Mouse (Mus musculus): ENCODE measurements around the gene Tspan11. TPM values are rescaled to one million over a fixed set of nuclear protein-coding genes. Genes with fewer than 3 reads are reported as not detected.

The Tspan11 gene
- polyA plus RNA-seq, 1 experiment from 2014 or later = 7.6 TPM

- peak overlapping the region; percentile 43 for H3K4me2 ChIP-seq
- ATAC-seq (replicated peaks; ENCODE audit: low FRiP score) = no peak
- H3K27ac ChIP-seq = no peak overlapping the region
- no peaks in the 10 kb centered on the region for H3K36me3 ChIP-seq
- H3K9ac ChIP-seq = no peak overlapping the region
- H3K4me1 ChIP-seq = peaks cover 55% of the 10 kb centered on the region
- whole genome bisulfite sequencing = 17% methylated on average over 20 of the region's 20 CpGs
- H3K9me3 ChIP-seq (replicated peaks) = no peaks in the 10 kb centered on the region
- H3K27me3 ChIP-seq = no peaks in the 10 kb centered on the region
- no peak overlapping the region for H3K4me3 ChIP-seq (replicated peaks)
Measured at GRCm38 (mm10) chr6:127978941-127979340, 91.6 kb downstream of the Tspan11 start.

- Histone ChIP-seq H3K27ac (no peak overlapping the region), H3K4me1 (peaks cover 46% of the 10 kb centered on the region), H3K4me3 (replicated peaks) (no peak overlapping the region), H3K36me3 (peaks cover 5% of the 10 kb centered on the region; the same call in 1 of the 2 replicates), H3K9me3 (replicated peaks) (no peaks in the 10 kb centered on the region), H3K4me2 (no peak overlapping the region), H3K9ac (no peak overlapping the region), H3K27me3 (no peaks in the 10 kb centered on the region)
- 94% methylated on average over 5 of the region's 5 CpGs for WGBS
- no peak for ATAC-seq (replicated peaks; ENCODE audit: low FRiP score)
Measured at GRCm38 (mm10) chr6:127979831-127980230, 92.4 kb downstream of the Tspan11 start.

GRCm38 (mm10) chr6:127980381-127981045, 93.1 kb downstream of the Tspan11 start:
- no peak overlapping the region for H3K4me3 ChIP-seq (replicated peaks)
- no peaks in the 10 kb centered on the region for H3K9me3 ChIP-seq (replicated peaks)
- WGBS = 55% methylated on average over 11 of the region's 11 CpGs
- no peaks in the 10 kb centered on the region for H3K27me3 ChIP-seq
- peaks cover 40% of the 10 kb centered on the region for H3K4me1 ChIP-seq
- H3K9ac ChIP-seq = no peak overlapping the region
- ATAC-seq (replicated peaks; ENCODE audit: low FRiP score) = no peak
- peaks cover 5% of the 10 kb centered on the region; the same call in 1 of the 2 replicates for H3K36me3 ChIP-seq
- H3K4me2 ChIP-seq = no peak overlapping the region
- no peak overlapping the region for H3K27ac ChIP-seq

GRCm38 (mm10) chr6:127981176-127981575, 93.8 kb downstream of the Tspan11 start:
- WGBS = 57% methylated on average over 8 of the region's 8 CpGs
- H3K9ac ChIP-seq = no peak overlapping the region
- H3K27me3 ChIP-seq = no peaks in the 10 kb centered on the region
- H3K27ac ChIP-seq = no peak overlapping the region
- ATAC-seq (replicated peaks; ENCODE audit: low FRiP score) = no peak
- H3K9me3 ChIP-seq (replicated peaks) = no peaks in the 10 kb centered on the region
- no peak overlapping the region for H3K4me2 ChIP-seq
- no peak overlapping the region for H3K4me3 ChIP-seq (replicated peaks)
- peaks cover 5% of the 10 kb centered on the region; the same call in 1 of the 2 replicates for H3K36me3 ChIP-seq
- peaks cover 43% of the 10 kb centered on the region for H3K4me1 ChIP-seq

- Histone ChIP-seq H3K4me3 (replicated peaks) (no peak overlapping the region), H3K27ac (no peak overlapping the region), H3K4me2 (no peak overlapping the region), H3K4me1 (peaks cover 31% of the 10 kb centered on the region), H3K36me3 (peaks cover 5% of the 10 kb centered on the region; the same call in 1 of the 2 replicates), H3K27me3 (no peaks in the 10 kb centered on the region), H3K9me3 (replicated peaks) (no peaks in the 10 kb centered on the region), H3K9ac (no peak overlapping the region)
- 54% methylated on average over 9 of the region's 9 CpGs for WGBS
- no peak for ATAC-seq (replicated peaks; ENCODE audit: low FRiP score)
Measured at GRCm38 (mm10) chr6:127986357-127986756, 99.0 kb downstream of the Tspan11 start.

GRCm38 (mm10) chr6:127987374-127987773, 100.0 kb downstream of the Tspan11 start:
- WGBS = 93% methylated on average over 14 of the region's 14 CpGs
- H3K9me3 ChIP-seq (replicated peaks) = no peaks in the 10 kb centered on the region
- H3K4me1 ChIP-seq = peaks cover 35% of the 10 kb centered on the region
- no peak overlapping the region for H3K4me3 ChIP-seq (replicated peaks)
- no peak overlapping the region for H3K4me2 ChIP-seq
- H3K27me3 ChIP-seq = no peaks in the 10 kb centered on the region
- no peak overlapping the region for H3K9ac ChIP-seq
- ATAC-seq (replicated peaks; ENCODE audit: low FRiP score) = no peak
- no peak overlapping the region for H3K27ac ChIP-seq
- peaks cover 8% of the 10 kb centered on the region for H3K36me3 ChIP-seq

- no peak for ATAC-seq (replicated peaks; ENCODE audit: low FRiP score)
- 0 out of 2 replicates have a peak overlapping the region, but pooled peaks have one; percentile 10 for H3K27ac ChIP-seq
- H3K4me3 ChIP-seq (replicated peaks) = no peak overlapping the region
Measured at GRCm38 (mm10) chr6:127988944-127989494, 101.6 kb downstream of the Tspan11 start.

GRCm38 (mm10) chr6:127989624-127990212, 102.3 kb downstream of the Tspan11 start:
- ATAC-seq (replicated peaks; ENCODE audit: low FRiP score) = peak; percentile 15; the same call in 1 of the 2 replicates
- H3K9ac ChIP-seq = no peak overlapping the region
- H3K36me3 ChIP-seq = peaks cover 7% of the 10 kb centered on the region
- no peak overlapping the region for H3K4me2 ChIP-seq
- H3K4me3 ChIP-seq (replicated peaks) = no peak overlapping the region
- no peaks in the 10 kb centered on the region for H3K27me3 ChIP-seq
- H3K27ac ChIP-seq = 0 out of 2 replicates have a peak overlapping the region, but pooled peaks have one; percentile 13
- peaks cover 32% of the 10 kb centered on the region for H3K4me1 ChIP-seq
- no peaks in the 10 kb centered on the region for H3K9me3 ChIP-seq (replicated peaks)
- 64% methylated on average over 11 of the region's 11 CpGs for WGBS

More at GRCm38 (mm10) chr6:127988944-127989494, 101.6 kb downstream of the Tspan11 start:
- peaks cover 32% of the 10 kb centered on the region for H3K4me1 ChIP-seq
- H3K9ac ChIP-seq = no peak overlapping the region
- peaks cover 11% of the 10 kb centered on the region for H3K36me3 ChIP-seq
- H3K27me3 ChIP-seq = no peaks in the 10 kb centered on the region
- 88% methylated on average over 12 of the region's 12 CpGs for WGBS
- H3K9me3 ChIP-seq (replicated peaks) = no peaks in the 10 kb centered on the region
- no peak overlapping the region for H3K4me2 ChIP-seq

- ATAC-seq (replicated peaks; ENCODE audit: low FRiP score) = no peak
Measured at GRCm38 (mm10) chr6:127991509-127992176, 104.3 kb downstream of the Tspan11 start.

GRCm38 (mm10) chr6:127992993-127993392, 105.6 kb downstream of the Tspan11 start:
- 96% methylated on average over 8 of the region's 8 CpGs for WGBS
- Histone ChIP-seq H3K27me3 (no peaks in the 10 kb centered on the region), H3K4me3 (replicated peaks) (no peak overlapping the region), H3K4me1 (peaks cover 28% of the 10 kb centered on the region), H3K36me3 (peaks cover 11% of the 10 kb centered on the region; the same call in 1 of the 2 replicates), H3K27ac (no peak overlapping the region), H3K9ac (no peak overlapping the region), H3K9me3 (replicated peaks) (no peaks in the 10 kb centered on the region), H3K4me2 (no peak overlapping the region)
- no peak for ATAC-seq (replicated peaks; ENCODE audit: low FRiP score)

More at GRCm38 (mm10) chr6:127991509-127992176, 104.3 kb downstream of the Tspan11 start:
- peaks cover 28% of the 10 kb centered on the region for H3K4me1 ChIP-seq
- no peak overlapping the region for H3K4me2 ChIP-seq
- no peak overlapping the region for H3K4me3 ChIP-seq (replicated peaks)
- WGBS = 69% methylated on average over 11 of the region's 11 CpGs
- H3K9me3 ChIP-seq (replicated peaks) = no peaks in the 10 kb centered on the region
- no peaks in the 10 kb centered on the region for H3K27me3 ChIP-seq
- H3K9ac ChIP-seq = no peak overlapping the region
- peaks cover 6% of the 10 kb centered on the region; the same call in 1 of the 2 replicates for H3K36me3 ChIP-seq
- no peak overlapping the region for H3K27ac ChIP-seq

- no peak for ATAC-seq (replicated peaks; ENCODE audit: low FRiP score)
- Histone ChIP-seq H3K9me3 (replicated peaks) (no peaks in the 10 kb centered on the region), H3K4me3 (replicated peaks) (no peak overlapping the region), H3K4me2 (no peak overlapping the region), H3K4me1 (peaks cover 2% of the 10 kb centered on the region), H3K9ac (no peak overlapping the region), H3K27me3 (no peaks in the 10 kb centered on the region), H3K27ac (no peak overlapping the region), H3K36me3 (peaks cover 11% of the 10 kb centered on the region; the same call in 1 of the 2 replicates)
- WGBS = 85% methylated on average over 5 of the region's 5 CpGs
Measured at GRCm38 (mm10) chr6:127996928-127997327, 109.5 kb downstream of the Tspan11 start.

GRCm38 (mm10) chr6:127999118-127999517, 111.7 kb downstream of the Tspan11 start:
- no peaks in the 10 kb centered on the region for H3K27me3 ChIP-seq
- 81% methylated on average over 2 of the region's 2 CpGs for WGBS
- peaks cover 10% of the 10 kb centered on the region for H3K4me1 ChIP-seq
- ATAC-seq (replicated peaks; ENCODE audit: low FRiP score) = no peak
- no peaks in the 10 kb centered on the region for H3K9me3 ChIP-seq (replicated peaks)
- 0 out of 2 replicates have a peak, but pooled peaks cover 5% of the 10 kb centered on the region for H3K36me3 ChIP-seq
- H3K9ac ChIP-seq = no peak overlapping the region
- H3K4me2 ChIP-seq = no peak overlapping the region
- H3K4me3 ChIP-seq (replicated peaks) = no peak overlapping the region
- no peak overlapping the region for H3K27ac ChIP-seq

All from kidney, embryonic 15.5 days (tissue).